Mouse (Mus musculus): ENCODE measurements around the gene Rassf10.

Gene Rassf10

DNA sequence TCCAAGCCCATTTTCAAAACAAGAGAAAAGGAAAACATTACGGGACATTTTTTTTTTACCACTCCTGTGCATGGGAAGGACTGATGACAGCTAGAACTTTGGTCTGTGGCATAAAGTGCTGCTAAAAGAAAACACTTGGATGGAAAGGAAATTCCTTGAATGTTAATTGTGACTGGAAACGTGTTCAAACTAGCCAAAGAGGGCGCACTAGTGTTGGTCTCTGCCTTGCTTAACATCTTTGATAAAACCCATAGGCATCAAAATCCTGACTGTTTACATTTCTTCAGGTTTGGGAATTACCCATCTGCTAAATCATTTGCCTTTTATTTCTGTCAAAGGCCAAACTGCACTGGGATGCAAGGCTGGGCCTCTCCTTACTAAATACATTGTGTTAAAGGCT is 2.2 kb downstream of the Rassf10 start:
- ATAC-seq (ENCODE audit: insufficient number of reproducible peaks, low FRiP score, low TSS enrichment), result no peak

DNA sequence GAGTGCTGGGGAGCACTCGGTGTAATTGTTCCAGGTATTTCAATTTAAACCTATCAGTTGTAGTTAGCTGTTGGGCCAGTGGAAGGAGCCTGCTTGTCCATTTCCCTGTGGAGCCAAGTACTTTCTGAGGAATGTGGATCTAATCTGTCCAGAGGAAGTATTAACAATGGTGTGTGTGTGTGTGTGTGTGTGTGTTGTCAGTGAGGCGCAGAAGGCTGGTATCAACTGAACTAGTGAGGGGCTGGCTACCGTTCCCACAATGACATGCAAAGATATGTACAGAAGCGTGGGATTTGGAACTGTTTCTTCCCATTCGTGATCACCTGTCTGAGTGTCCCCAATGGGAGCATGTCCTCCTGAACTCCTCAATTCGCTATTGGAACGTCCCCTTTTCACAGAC is 3.2 kb downstream of the Rassf10 start:
- no peak for ATAC-seq (ENCODE audit: insufficient number of reproducible peaks, low FRiP score, low TSS enrichment)

DNA sequence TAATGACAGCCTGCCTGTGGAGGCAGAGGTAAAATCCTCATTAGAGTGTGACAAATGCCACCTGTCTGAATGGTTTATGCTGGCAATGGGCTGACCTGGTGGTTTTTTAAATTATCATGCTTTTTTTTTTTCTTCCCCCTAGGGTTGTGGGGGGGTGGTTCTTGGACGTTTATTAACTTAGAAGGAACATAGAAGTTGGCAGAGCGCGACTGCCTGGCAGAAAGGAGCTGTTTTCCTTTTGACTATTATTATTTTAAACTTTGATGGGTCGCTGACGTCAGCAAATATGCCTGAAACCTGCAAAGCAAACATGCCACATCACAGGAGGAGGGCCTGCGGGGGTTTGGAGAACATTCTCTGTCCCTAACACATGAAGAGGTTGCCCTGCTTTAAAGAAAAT is 3.9 kb downstream of the Rassf10 start:
- no peak for ATAC-seq (ENCODE audit: insufficient number of reproducible peaks, low FRiP score, low TSS enrichment)

DNA sequence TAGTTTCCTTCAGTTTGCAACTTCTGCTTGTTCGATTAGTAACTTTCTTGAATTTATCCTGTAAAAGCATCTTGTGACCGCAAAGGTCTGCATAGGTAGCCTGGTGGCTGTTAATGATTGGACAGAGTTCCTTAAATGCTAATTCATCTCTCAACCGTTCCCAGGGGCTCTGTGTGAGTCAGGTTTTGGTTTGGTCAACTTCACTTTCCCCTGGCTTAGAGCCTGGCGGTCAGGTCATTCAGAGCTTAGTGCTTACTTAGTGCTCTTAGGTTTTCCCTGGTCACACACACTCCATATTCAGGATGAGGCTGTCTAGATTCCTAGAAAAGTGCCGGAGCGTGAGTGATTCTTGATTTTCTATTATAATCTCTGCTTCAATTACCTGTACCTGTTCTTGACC is 12.6 kb downstream of the Rassf10 start:
- ATAC-seq (ENCODE audit: insufficient number of reproducible peaks, low FRiP score, low TSS enrichment), result no peak

DNA sequence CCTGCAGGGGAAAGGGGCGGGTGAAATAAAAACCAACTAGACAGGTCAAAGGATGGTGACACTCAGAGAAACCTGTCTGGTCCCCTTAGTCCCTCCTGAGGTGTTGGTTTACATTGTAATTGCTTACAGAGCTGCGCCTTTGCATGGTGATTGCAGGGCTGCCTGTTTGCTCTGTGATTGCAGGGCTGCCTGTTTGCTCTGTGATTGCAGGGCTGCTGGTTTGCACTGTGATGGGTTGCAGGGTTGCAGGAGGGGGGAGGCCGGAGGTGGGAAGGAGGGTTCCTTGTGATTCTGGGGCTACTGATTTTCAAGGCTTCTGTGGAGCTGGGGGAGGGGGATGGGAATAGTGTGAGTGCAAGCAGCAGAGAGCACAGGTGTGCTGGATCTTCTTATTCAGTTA is 13.0 kb downstream of the Rassf10 start:
- ATAC-seq (ENCODE audit: insufficient number of reproducible peaks, low FRiP score, low TSS enrichment), result no peak

DNA sequence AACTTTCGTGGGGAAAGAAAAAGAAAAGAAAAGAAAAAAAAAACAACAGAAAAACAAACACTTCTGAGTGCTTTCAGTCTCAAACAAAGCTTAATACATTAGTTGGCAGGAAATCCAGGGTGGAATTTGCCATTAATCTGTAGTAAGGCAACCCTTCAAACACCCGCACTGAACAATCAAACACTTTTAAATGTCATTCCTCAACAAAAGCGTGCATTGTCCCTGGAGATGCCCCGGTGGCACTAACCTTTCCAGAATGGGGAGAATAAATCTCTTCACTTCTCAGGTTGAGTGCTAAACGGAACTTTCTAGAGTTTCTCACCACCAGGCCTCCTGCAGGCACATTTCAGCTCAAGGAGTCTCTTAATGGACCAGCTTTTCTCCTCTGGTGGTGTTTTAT is 29.6 kb downstream of the Rassf10 start:
- no peak for ATAC-seq (ENCODE audit: insufficient number of reproducible peaks, low FRiP score, low TSS enrichment)

DNA sequence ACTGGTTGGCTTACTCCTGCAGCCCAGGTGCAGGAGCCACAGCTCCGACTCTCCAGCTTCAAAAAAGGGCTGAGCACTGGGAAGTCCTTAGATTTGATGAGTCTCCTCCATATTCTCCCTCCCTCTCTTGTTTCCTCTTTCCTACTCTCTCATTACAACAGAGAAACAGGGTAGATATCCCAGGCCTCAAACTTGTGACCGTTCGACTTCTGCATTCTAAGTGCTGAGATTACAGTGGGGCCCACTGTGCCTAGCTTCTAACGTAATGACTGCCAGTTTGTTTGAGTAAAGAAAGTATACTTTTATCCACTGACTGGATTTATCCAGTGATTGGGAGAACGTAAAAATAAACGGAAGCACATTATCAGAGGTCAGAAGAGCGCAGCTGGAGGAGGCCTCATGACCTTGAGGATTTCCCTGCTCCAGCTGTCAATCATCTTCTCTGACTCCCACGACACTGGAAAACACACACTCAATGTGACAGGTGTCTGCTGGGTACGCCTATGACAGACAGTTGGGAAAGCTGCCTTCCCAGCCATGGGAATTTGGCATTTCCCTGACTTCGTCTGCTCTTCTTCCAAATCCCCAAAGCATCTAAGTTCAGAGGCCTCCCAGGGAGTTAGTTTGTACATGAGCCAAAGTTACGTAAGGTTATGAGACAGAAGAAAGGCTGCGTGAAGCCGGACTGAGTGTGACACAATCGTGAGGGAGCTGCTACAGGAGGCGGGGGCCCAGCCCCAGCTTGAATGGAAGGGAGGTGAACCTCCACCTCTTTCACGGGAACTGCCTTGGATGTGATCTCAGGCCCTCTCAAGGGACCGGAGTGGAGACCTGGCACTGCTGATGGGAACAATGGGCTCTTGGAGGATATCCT is 31.2 kb downstream of the Rassf10 start:
- no peak for ATAC-seq (ENCODE audit: insufficient number of reproducible peaks, low FRiP score, low TSS enrichment)

DNA sequence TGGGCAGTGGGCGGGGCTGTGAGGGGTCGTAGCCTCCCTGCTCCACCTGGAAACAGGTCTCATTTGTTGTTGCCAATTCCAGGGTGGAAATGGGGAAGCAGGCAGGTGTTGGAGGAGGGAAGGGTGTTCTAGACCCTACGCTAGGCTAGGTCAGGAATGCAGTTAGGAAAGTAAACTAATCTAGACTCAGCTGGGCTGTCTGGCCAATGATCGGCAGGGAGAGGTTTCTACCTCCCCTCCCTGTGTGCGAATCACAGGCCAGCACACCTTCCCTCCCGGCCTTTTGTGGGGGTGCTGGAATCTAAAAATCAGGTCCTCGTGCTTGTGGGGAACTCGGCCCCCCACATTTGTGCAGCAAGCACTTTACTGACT is 31.8 kb downstream of the Rassf10 start:
- no peak for ATAC-seq (ENCODE audit: insufficient number of reproducible peaks, low FRiP score, low TSS enrichment)

DNA sequence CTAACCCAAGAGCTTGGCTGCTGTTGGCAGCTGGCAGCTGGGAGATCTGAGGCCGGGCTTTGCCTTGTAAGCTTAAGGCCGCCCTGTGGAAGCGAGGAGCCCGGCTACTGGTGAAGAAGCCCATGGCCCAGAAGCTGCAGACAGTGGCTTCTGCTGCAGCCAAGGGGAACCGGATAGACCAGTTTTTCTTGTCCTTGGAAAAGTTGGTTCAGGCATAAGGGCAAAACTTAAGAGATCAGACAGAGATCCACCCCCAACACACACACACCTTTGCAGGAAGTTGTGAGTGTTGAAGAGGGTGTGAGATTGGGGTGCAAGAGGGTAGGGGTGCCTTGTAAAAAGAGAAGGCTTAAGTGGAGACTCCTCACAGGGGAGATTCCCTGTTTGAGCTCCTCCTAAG is 39.2 kb downstream of the Rassf10 start:
- no peak for ATAC-seq (ENCODE audit: insufficient number of reproducible peaks, low FRiP score, low TSS enrichment)

DNA sequence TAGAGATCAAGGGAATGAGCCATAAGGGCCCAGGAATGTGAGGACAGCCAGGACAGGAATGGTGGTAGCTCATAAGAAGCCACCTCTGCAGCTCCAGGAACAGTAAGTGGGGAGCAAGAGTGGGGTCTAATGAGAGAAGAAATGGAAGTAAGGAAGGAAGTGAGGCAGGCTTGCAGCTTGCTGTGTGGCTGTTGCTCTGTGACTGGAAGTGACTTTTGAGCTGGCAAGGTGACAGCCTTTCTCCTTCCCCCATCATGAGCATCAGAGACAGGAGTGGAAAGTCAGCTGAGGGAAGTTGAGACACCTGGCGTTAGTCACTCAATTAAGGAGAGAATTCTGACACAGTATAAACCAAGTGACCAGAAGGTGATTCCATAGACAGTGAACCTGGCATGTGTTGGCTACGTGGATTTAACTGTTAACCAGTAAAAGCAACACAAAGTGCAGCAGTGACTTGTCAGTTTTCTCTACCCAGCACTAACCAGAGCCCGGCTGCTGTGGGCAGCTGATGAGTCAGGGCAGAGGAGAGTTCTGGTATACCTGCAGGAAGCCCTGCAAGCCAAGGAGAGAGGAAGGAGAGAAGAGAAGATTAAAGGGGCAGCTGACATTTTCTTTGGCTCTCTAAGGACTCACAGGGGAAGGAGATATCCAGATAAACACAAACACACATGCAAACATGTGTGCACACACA is 49.9 kb downstream of the Rassf10 start:
- no peak for ATAC-seq (ENCODE audit: insufficient number of reproducible peaks, low FRiP score, low TSS enrichment)

DNA sequence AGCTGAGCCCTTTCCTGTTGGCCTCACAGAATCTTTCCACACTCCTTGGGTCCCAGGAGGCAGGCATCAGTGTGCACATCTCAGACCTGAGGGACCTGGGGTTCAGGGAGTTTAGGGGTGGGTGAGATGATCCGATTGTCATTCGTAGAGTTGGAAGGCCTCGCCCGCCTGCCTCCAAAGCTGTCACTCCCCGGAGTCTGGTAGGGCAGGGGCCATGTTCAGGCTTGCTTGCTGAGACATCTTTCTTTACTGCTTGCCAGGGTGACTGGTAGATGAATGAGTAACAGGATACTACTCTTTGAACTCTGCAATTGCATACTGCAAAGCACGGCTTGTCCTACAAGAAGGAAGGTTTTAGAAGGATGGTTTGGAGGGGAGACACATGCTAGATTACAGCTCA is 52.0 kb downstream of the Rassf10 start:
- ATAC-seq (ENCODE audit: insufficient number of reproducible peaks, low FRiP score, low TSS enrichment), result no peak

All from cerebellum, adult (tissue).